In genomic region chr11:84865268-84865667, GRCm38 (mm10) we compare ENCODE assay signal across 28 mouse cellular contexts. TPM values are rescaled to one million over a fixed set of nuclear protein-coding genes. Genes with fewer than 3 reads are reported as not detected.
DNase-seq lines count a peak whose midpoint lies in the region; ATAC-seq lines count a peak whose summit lies in the region.
"Had no signal": no experiment of that assay in that cellular context is flagged by ENCODE, and none has a peak within 500 bp of the region (broad histone marks: within the 10 kb centered on the region; RNA-seq: fewer than 3 reads in every experiment).

No protein-coding gene starts in this region.

- WGBS in liver, embryonic 15.5 days (ENCODE audit: insufficient replicate concordance), result 62% methylated on average over 2 of the region's 2 CpGs

- no peaks in the 10 kb centered on the region for H3K9me3 ChIP-seq in liver, embryonic 15.5 days (replicated peaks)
- H3K9me3 ChIP-seq: embryonic facial prominence, embryonic 12.5 days; lung, embryonic 15.5 days; midbrain, embryonic 12.5 days; neural tube, embryonic 12.5 days had no signal

- H3K4me3 ChIP-seq in liver, embryonic 15.5 days (replicated peaks), result 0 out of 2 replicates have a peak overlapping the region, but pooled peaks have one; percentile 10
- H3K4me3 ChIP-seq: embryonic facial prominence, embryonic 12.5 days; gastrocnemius, adult 2 months; layer of hippocampus, adult 2 months; lung, embryonic 15.5 days; midbrain, embryonic 12.5 days; myocyte; neural tube, embryonic 12.5 days had no signal

- DNase-seq in kidney, adult 18-20 months, result peak; percentile 40
- no peak for DNase-seq in kidney, postnatal 4 days
- peak; percentile 27 for DNase-seq in kidney, postnatal 14 days
- DNase-seq in kidney, postnatal 36 days, result peak; percentile 52 to 65
- no peak for DNase-seq in left cerebral cortex, adult 9 months (ENCODE audit: low spot score in 2 of 2)
- DNase-seq in testis, postnatal 14 days (ENCODE audit: low spot score), result no peak
- DNase-seq: adrenal gland, postnatal 14 days; cerebellum, adult 11 months; cerebellum, adult 9-11 months; embryo, embryonic 11 days; gastrocnemius, adult 2 months; gastrocnemius, postnatal 36 days; heart, adult 18-20 months; left cerebral cortex, postnatal 4 days; right cerebral cortex, postnatal 4 days had no signal

- H3K4me1 ChIP-seq in liver, embryonic 15.5 days (replicated peaks), result peaks cover 40% of the 10 kb centered on the region

- H3K36me3 ChIP-seq in liver, embryonic 15.5 days (replicated peaks), result peaks cover 55% of the 10 kb centered on the region

- H3K4me2 ChIP-seq in liver, embryonic 15.5 days, result peak overlapping the region; percentile 49
- H3K4me2 ChIP-seq: embryonic facial prominence, embryonic 12.5 days; heart, embryonic 11.5 days; hindbrain, embryonic 14.5 days; lung, embryonic 15.5 days; midbrain, embryonic 12.5 days; neural tube, embryonic 12.5 days had no signal

- H3K27ac ChIP-seq in liver, embryonic 15.5 days (replicated peaks), result 0 out of 2 replicates have a peak overlapping the region, but pooled peaks have one; percentile 51
- H3K27ac ChIP-seq: embryonic facial prominence, embryonic 12.5 days; gastrocnemius, adult 2 months; hindbrain, embryonic 14.5 days; layer of hippocampus, adult 2 months; lung, embryonic 15.5 days; midbrain, embryonic 12.5 days; neural tube, embryonic 12.5 days; stomach, postnatal 0 days had no signal

- H3K9ac ChIP-seq in liver, embryonic 15.5 days, result 0 out of 2 replicates have a peak overlapping the region, but pooled peaks have one; percentile 25
- H3K9ac ChIP-seq: embryonic facial prominence, embryonic 12.5 days; hindbrain, embryonic 14.5 days; lung, embryonic 15.5 days; midbrain, embryonic 12.5 days; neural tube, embryonic 12.5 days had no signal

- ATAC-seq in liver, embryonic 15.5 days (ENCODE audit: insufficient read depth), result no peak
- ATAC-seq: CD4-positive, CD25-positive, alpha-beta regulatory T cell, adult 4 months; forebrain, embryonic 16.5 days; intestine, postnatal 0 days had no signal

- H3K27me3 ChIP-seq in liver, embryonic 15.5 days, result no peaks in the 10 kb centered on the region
- H3K27me3 ChIP-seq: embryonic facial prominence, embryonic 12.5 days; lung, embryonic 15.5 days; midbrain, embryonic 12.5 days; neural tube, embryonic 12.5 days had no signal

RNA-seq across cellular contexts. Expression of gene Ggnbp2, which starts 5.3 kb away (rescaled TPM):
- polyA plus RNA-seq in liver, embryonic 15.5 days (2015; fragmentation: Nextera tagmentation; extraction: Ambion mirVana), result 55.4 and 56.1 TPM in 2 replicates

RNA-seq across cellular contexts. Expression of gene Myo19, which starts 14.7 kb away (rescaled TPM):
- 3.4 and 3.8 TPM in 2 replicates for polyA plus RNA-seq in liver, embryonic 15.5 days (2015; fragmentation: Nextera tagmentation; extraction: Ambion mirVana)

RNA-seq across cellular contexts. Expression of gene Pigw, which starts 14.8 kb away (rescaled TPM):
- polyA plus RNA-seq in liver, embryonic 15.5 days (2015; fragmentation: Nextera tagmentation; extraction: Ambion mirVana), result 1.2 and 1.6 TPM in 2 replicates

RNA-seq across cellular contexts. Expression of gene Dhrs11, which starts 36.5 kb away (rescaled TPM):
- polyA plus RNA-seq in liver, embryonic 15.5 days (2015; fragmentation: Nextera tagmentation; extraction: Ambion mirVana), result 246 and 274 TPM in 2 replicates

RNA-seq across cellular contexts. Expression of gene Mrm1, which starts 46.0 kb away (rescaled TPM):
- 13.5 and 16.7 TPM in 2 replicates for polyA plus RNA-seq in liver, embryonic 15.5 days (2015; fragmentation: Nextera tagmentation; extraction: Ambion mirVana)

Comparison
In these comparisons a context has a peak if more than half of its experiments do, and no peak if none do; other contexts are left out.
1. DNase-seq: peak in kidney, adult 18-20 months (single experiment), kidney, postnatal 14 days (single experiment) and kidney, postnatal 36 days (2 of 2); none in kidney, postnatal 4 days (0 of 2), left cerebral cortex, adult 9 months (0 of 2) and testis, postnatal 14 days (single experiment).